Mouse (Mus musculus) forebrain, embryonic 12.5 days (tissue): ENCODE results near the gene Hoxb2. TPM values are rescaled to one million over a fixed set of nuclear protein-coding genes. Genes with fewer than 3 reads are reported as not detected.

Source experiments
- ATAC-seq: fragments of 200-750 bp; cut with Nextera tagmentation; 2 replicates; pipeline ENCODE4 v1.8.0; 2017; ENCODE audit warnings: moderate TSS enrichment; ENCODE audit not compliant: low FRiP score
- H3K27ac ChIP-seq: fragments of 300-500 bp; sonication (generic); 2 replicates; pipeline ENCODE4 v1.5.1; 2016; ENCODE audit warnings: mild to moderate bottlenecking
- H3K27me3 ChIP-seq: fragments of 300-500 bp; sonication (generic); 2 replicates; pipeline ENCODE4 v1.6.1; 2016; ENCODE audit warnings: mild to moderate bottlenecking
- H3K36me3 ChIP-seq: fragments of 300-500 bp; sonication (generic); replicated peaks from 2 replicates; pipeline ENCODE4 v1.6.1; 2016; ENCODE audit warnings: mild to moderate bottlenecking
- H3K4me1 ChIP-seq: fragments of 300-500 bp; sonication (generic); 2 replicates; pipeline ENCODE4 v1.6.1; 2016
- H3K4me2 ChIP-seq: fragments of 300-500 bp; sonication (generic); 2 replicates; pipeline ENCODE4 v1.6.1; 2016; ENCODE audit warnings: mild to moderate bottlenecking, moderate library complexity
- H3K4me3 ChIP-seq: fragments of 300-500 bp; sonication (generic); replicated peaks from 2 replicates; pipeline ENCODE4 v1.5.1; 2016; ENCODE audit warnings: mild to moderate bottlenecking
- H3K9ac ChIP-seq: fragments of 300-500 bp; sonication (generic); 2 replicates; pipeline ENCODE4 v1.6.1; 2016; ENCODE audit warnings: mild to moderate bottlenecking
- H3K9me3 ChIP-seq: fragments of 300-500 bp; sonication (generic); 2 replicates; pipeline ENCODE4 v1.6.1; 2016
- WGBS: fragments of 180-500 bp; shearing (Covaris S2); methylation state at CpG from one replicate; pipeline ENCODE4 v1.1.7; 2016; 5-methylcytosine and 5-hydroxymethylcytosine counted together
- polyA plus RNA-seq: library from polyadenylated mRNA; unstranded; fragments of >200 nt; fragmentation: Nextera tagmentation; extraction: Ambion mirVana; gene quantifications from 2 replicates; pipeline ENCODE4 v1.2.1, GENCODE M21; 2016

Gene Hoxb2
- polyA plus RNA-seq, 1 experiment from 2014 or later: 0.15 TPM

GRCm38 (mm10) chr11:96319071-96319902 lies 31.0 kb upstream of the Hoxb2 start:
- Histone ChIP-seq H3K4me3 (peak overlapping the region; percentile 30), H3K27me3 (peaks cover 100% of the 10 kb centered on the region), H3K9me3 (no peaks in the 10 kb centered on the region), H3K27ac (no peak overlapping the region), H3K4me2 (peak overlapping the region; percentile 47), H3K9ac (no peak overlapping the region), H3K4me1 (peaks cover 5% of the 10 kb centered on the region), H3K36me3 (no peaks in the 10 kb centered on the region)
- WGBS: 1% methylated on average over 34 of the region's 34 CpGs
- ATAC-seq: no peak

DNA sequence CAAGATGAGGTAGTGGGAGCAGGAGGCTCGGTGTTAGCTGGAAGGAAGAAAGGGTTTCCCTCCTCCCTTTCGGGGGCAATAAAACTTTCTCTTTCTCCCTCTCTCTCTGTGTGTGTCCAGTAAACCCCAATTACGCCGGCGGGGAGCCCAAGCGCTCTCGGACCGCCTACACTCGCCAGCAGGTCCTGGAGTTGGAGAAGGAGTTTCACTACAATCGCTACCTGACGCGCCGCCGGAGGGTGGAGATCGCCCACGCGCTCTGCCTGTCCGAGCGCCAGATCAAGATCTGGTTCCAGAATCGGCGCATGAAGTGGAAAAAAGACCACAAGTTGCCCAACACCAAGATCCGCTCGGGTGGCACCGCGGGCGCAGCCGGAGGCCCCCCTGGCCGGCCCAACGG lies 30.4 kb upstream of the Hoxb2 start:
- Histone ChIP-seq H3K27ac (no peak overlapping the region), H3K4me3 (no peak overlapping the region), H3K9ac (no peak overlapping the region)

DNA sequence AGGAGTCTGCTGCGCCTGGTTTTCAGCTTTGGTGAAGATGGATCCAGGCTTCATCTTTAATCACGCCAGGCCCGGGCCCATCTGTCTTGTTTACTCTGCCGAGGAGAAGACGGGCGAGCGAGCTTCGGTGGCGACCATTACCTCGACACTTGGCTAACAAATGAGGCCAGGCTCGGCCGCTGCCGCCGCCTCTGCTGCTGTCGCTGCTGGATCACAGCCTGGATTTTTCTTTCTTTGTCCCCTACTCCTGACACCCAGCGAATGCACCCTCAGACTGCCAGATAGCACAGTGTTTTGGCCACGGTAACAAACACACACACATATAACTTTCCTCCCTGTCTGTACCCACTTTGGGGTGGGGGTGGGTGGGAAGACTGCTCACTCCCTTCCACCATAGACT lies 29.6 kb upstream of the Hoxb2 start:
- WGBS: under 1% methylated on average over 17 of the region's 17 CpGs
- H3K4me1 ChIP-seq: peaks cover 5% of the 10 kb centered on the region
- no peak for ATAC-seq
- H3K4me2 ChIP-seq: no peak overlapping the region
- no peak overlapping the region for H3K9ac ChIP-seq
- no peak overlapping the region for H3K4me3 ChIP-seq
- H3K36me3 ChIP-seq: no peaks in the 10 kb centered on the region
- H3K9me3 ChIP-seq: no peaks in the 10 kb centered on the region
- H3K27ac ChIP-seq: no peak overlapping the region
- peaks cover 100% of the 10 kb centered on the region for H3K27me3 ChIP-seq

More for the DNA sequence above, 30.4 kb upstream of the Hoxb2 start:
- WGBS: under 1% methylated on average over 29 of the region's 29 CpGs
- Histone ChIP-seq H3K36me3 (no peaks in the 10 kb centered on the region), H3K27me3 (peaks cover 100% of the 10 kb centered on the region), H3K4me1 (peaks cover 5% of the 10 kb centered on the region), H3K9me3 (no peaks in the 10 kb centered on the region), H3K4me2 (no peak overlapping the region)
- no peak for ATAC-seq

GRCm38 (mm10) chr11:96321846-96322245 lies 28.5 kb upstream of the Hoxb2 start:
- H3K9ac ChIP-seq: no peak overlapping the region
- under 1% methylated on average over 5 of the region's 5 CpGs for WGBS
- no peak for ATAC-seq
- H3K36me3 ChIP-seq: no peaks in the 10 kb centered on the region
- H3K27me3 ChIP-seq: peaks cover 100% of the 10 kb centered on the region
- H3K9me3 ChIP-seq: no peaks in the 10 kb centered on the region
- H3K4me3 ChIP-seq: no peak overlapping the region
- H3K27ac ChIP-seq: no peak overlapping the region
- peaks cover 5% of the 10 kb centered on the region for H3K4me1 ChIP-seq
- no peak overlapping the region for H3K4me2 ChIP-seq

- H3K36me3 ChIP-seq: no peaks in the 10 kb centered on the region
- H3K27ac ChIP-seq: no peak overlapping the region
- 2% methylated on average over 6 of the region's 6 CpGs for WGBS
- no peak overlapping the region for H3K4me3 ChIP-seq
- H3K27me3 ChIP-seq: peaks cover 100% of the 10 kb centered on the region
- H3K9me3 ChIP-seq: no peaks in the 10 kb centered on the region
- H3K9ac ChIP-seq: no peak overlapping the region
- H3K4me2 ChIP-seq: no peak overlapping the region
- ATAC-seq: no peak
- H3K4me1 ChIP-seq: peaks cover 5% of the 10 kb centered on the region
Measured at GRCm38 (mm10) chr11:96322738-96323137, 27.6 kb upstream of the Hoxb2 start.

GRCm38 (mm10) chr11:96323154-96323553 lies 27.2 kb upstream of the Hoxb2 start, which contains the start of gene Hoxb3:
TSS of gene Hoxb3 (plus strand) at chr11:96323326.
- Histone ChIP-seq H3K9me3 (no peaks in the 10 kb centered on the region), H3K4me3 (no peak within 1 kb of the TSS), H3K27me3 (peaks cover 100% of the 10 kb centered on the region), H3K4me1 (peaks cover 5% of the 10 kb centered on the region), H3K4me2 (no peak within 1 kb of the TSS), H3K9ac (no peak within 1 kb of the TSS), H3K36me3 (no peaks in the 10 kb centered on the region), H3K27ac (no peak within 1 kb of the TSS)
- no peak for ATAC-seq
- 1% methylated on average over 10 of the region's 10 CpGs for WGBS

DNA sequence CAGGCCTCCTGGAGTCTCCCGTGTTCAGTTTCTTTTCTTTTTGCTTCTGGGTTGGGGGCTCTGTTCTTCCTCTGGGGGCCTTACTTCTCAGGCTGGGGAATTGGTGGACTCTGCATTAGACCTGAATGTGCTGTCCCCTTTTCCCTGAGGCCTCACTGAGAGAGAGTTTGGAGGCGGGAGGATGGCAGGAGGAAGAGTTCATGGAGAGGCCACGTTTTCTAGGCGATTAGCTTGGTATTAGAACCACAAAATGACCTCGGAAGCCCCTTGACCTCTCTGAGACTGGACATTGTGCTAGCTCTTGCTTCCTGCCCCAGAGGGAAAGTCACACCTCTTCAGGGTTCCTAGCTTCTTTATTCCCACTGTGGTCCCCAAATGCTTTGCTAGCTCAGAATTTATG lies 26.2 kb upstream of the Hoxb2 start:
- no peak overlapping the region for H3K4me3 ChIP-seq
- whole genome bisulfite sequencing: under 1% methylated on average over 5 of the region's 5 CpGs
- no peaks in the 10 kb centered on the region for H3K36me3 ChIP-seq
- H3K9ac ChIP-seq: no peak overlapping the region
- H3K27me3 ChIP-seq: peaks cover 100% of the 10 kb centered on the region
- no peaks in the 10 kb centered on the region for H3K9me3 ChIP-seq
- no peak for ATAC-seq
- no peak overlapping the region for H3K27ac ChIP-seq
- H3K4me1 ChIP-seq: no peaks in the 10 kb centered on the region
- no peak overlapping the region for H3K4me2 ChIP-seq

DNA sequence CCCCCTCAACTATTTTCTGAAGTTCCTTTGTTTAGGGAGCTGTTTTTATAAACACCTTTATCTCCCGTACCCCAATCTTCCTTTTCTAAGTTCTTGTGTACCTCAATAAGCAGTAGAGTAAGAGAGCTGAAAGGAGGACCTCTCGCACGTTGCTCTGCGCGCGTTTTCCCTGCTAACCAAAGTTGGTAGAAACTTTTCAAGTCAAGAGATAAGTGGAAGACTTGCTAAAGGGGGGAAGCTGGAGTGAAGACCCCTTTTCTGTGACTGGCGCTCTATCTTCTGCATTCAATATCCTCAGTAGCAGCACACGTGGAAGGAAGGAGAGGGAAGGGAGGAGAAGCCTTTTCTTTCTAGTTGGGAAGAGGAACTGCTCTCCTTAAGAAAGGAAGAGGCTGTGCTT lies 25.4 kb upstream of the Hoxb2 start:
- Histone ChIP-seq H3K27ac (no peak overlapping the region), H3K9ac (no peak overlapping the region), H3K27me3 (peaks cover 100% of the 10 kb centered on the region), H3K4me2 (no peak overlapping the region), H3K9me3 (no peaks in the 10 kb centered on the region), H3K4me3 (no peak overlapping the region), H3K36me3 (no peaks in the 10 kb centered on the region), H3K4me1 (no peaks in the 10 kb centered on the region)
- 2% methylated on average over 8 of the region's 8 CpGs for WGBS
- no peak for ATAC-seq

GRCm38 (mm10) chr11:96325747-96326212 lies 24.5 kb upstream of the Hoxb2 start:
- Histone ChIP-seq H3K36me3 (no peaks in the 10 kb centered on the region), H3K9me3 (no peaks in the 10 kb centered on the region), H3K4me2 (no peak overlapping the region), H3K4me1 (no peaks in the 10 kb centered on the region), H3K27ac (no peak overlapping the region), H3K4me3 (no peak overlapping the region), H3K9ac (no peak overlapping the region), H3K27me3 (peaks cover 100% of the 10 kb centered on the region)
- 2% methylated on average over 22 of the region's 22 CpGs for WGBS
- no peak for ATAC-seq

DNA sequence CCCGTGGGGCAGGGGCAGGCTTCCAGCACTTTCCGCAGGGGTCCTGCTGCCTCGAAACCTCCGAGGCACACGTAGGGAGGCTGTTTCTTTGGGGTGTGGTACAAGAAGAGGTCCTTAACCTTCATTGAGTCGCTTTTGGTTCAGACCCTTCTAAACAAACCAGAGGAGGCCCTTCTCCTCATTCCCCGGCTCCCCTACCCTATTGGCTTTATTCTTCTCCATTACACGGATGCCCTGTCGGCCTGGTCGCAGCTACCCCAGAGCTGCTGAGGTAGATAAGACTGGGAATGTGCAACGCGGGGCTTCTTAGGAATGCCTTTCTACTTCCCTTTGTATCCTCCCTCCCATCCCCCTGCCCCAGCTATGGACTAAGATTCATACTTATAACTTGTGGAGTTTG lies 23.6 kb upstream of the Hoxb2 start:
- Histone ChIP-seq H3K9ac (no peak overlapping the region), H3K27ac (no peak overlapping the region), H3K27me3 (peaks cover 100% of the 10 kb centered on the region), H3K4me1 (no peaks in the 10 kb centered on the region), H3K36me3 (no peaks in the 10 kb centered on the region), H3K4me3 (no peak overlapping the region), H3K4me2 (no peak overlapping the region), H3K9me3 (no peaks in the 10 kb centered on the region)
- ATAC-seq: no peak
- WGBS: 2% methylated on average over 12 of the region's 12 CpGs

DNA sequence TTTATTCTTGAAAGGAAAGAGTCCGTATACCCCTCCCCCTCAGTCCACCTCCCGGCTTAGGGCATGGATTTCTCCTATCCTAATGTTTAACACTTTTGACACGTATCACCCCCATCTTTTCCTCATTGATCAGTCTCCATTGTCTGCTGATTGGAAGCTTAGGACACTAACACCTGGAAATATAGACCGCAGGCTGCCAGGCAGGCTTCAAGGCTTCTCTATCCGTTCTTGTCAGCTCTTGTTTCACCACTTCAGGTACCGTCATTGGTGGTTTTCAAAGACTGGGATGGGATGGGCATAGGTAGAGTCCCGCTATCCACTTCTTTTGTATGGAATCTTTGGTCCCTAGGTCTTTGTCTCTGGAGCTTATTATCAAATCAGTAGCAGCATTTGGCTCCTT lies 23.2 kb upstream of the Hoxb2 start:
- H3K27me3 ChIP-seq: peaks cover 100% of the 10 kb centered on the region
- H3K4me2 ChIP-seq: no peak overlapping the region
- no peaks in the 10 kb centered on the region for H3K9me3 ChIP-seq
- ATAC-seq: no peak
- no peaks in the 10 kb centered on the region for H3K4me1 ChIP-seq
- no peak overlapping the region for H3K4me3 ChIP-seq
- 2% methylated on average over 7 of the region's 7 CpGs for WGBS
- H3K9ac ChIP-seq: no peak overlapping the region
- no peak overlapping the region for H3K27ac ChIP-seq
- no peaks in the 10 kb centered on the region for H3K36me3 ChIP-seq

- no peak overlapping the region for H3K9ac ChIP-seq
- H3K4me1 ChIP-seq: no peaks in the 10 kb centered on the region
- H3K27ac ChIP-seq: no peak overlapping the region
- H3K4me2 ChIP-seq: no peak overlapping the region
- H3K27me3 ChIP-seq: peaks cover 100% of the 10 kb centered on the region
- no peaks in the 10 kb centered on the region for H3K9me3 ChIP-seq
- under 1% methylated on average over 5 of the region's 5 CpGs for WGBS
- H3K36me3 ChIP-seq: no peaks in the 10 kb centered on the region
- H3K4me3 ChIP-seq: no peak overlapping the region
- ATAC-seq: no peak
Measured at GRCm38 (mm10) chr11:96327750-96328149, 22.6 kb upstream of the Hoxb2 start.

- WGBS: 10% methylated on average over 8 of the region's 8 CpGs
- Histone ChIP-seq H3K4me1 (no peaks in the 10 kb centered on the region), H3K27me3 (peaks cover 100% of the 10 kb centered on the region), H3K27ac (no peak overlapping the region), H3K36me3 (no peaks in the 10 kb centered on the region), H3K4me3 (no peak overlapping the region), H3K9me3 (no peaks in the 10 kb centered on the region), H3K4me2 (no peak overlapping the region), H3K9ac (no peak overlapping the region)
- ATAC-seq: no peak
Measured at GRCm38 (mm10) chr11:96328605-96329004, 21.7 kb upstream of the Hoxb2 start.
